Comparison of ENCODE assay signal across 8 mouse cellular contexts in genomic region chr1:171250680-171251593, GRCm38 (mm10). TPM values are rescaled to one million over a fixed set of nuclear protein-coding genes. Genes with fewer than 3 reads are reported as not detected.
DNase-seq lines count a peak whose midpoint lies in the region; ATAC-seq and TF ChIP-seq lines count a peak whose summit lies in the region.

Ndufs2 (minus strand) TSS chr1:171251388.

- H3K9ac ChIP-seq in MEL (ENCODE audit: control insufficient read depth, low read depth, low read length, poor library complexity, severe bottlenecking), result no peak within 1 kb of the TSS

- H3K27ac ChIP-seq in kidney, adult 2 months (ENCODE audit: insufficient read depth, low read depth, low read length), result no peak within 1 kb of the TSS
- no peak within 1 kb of the TSS for H3K27ac ChIP-seq in MEL (ENCODE audit: control insufficient read depth, low read depth, low read length)
- peak within 1 kb of the TSS; percentile 91 for H3K27ac ChIP-seq in limb, embryonic 10.5 days

- WGBS in kidney, adult 2 months, result 22% methylated on average over 26 of the region's 26 CpGs
- WGBS in limb, embryonic 10.5 days, result 17% methylated on average over 26 of the region's 26 CpGs

- intact Hi-C loops in heart, postnatal 10 days (cut with DNase I), result no loop called here

- H3K79me2 ChIP-seq in MEL (ENCODE audit: control insufficient read depth, insufficient read depth, low read length, poor library complexity), result peaks cover 9% of the 10 kb centered on the region

- no peak for TF ChIP-seq RAD21 in MEL (IDR thresholded peaks at IDR 0.05; ENCODE audit: low read depth, low read length)

- H3K27me3 ChIP-seq in kidney, adult 2 months (replicated peaks; ENCODE audit: control insufficient read depth, insufficient read depth, low read length), result no peaks in the 10 kb centered on the region
- peaks cover 0 to 3% of the 10 kb centered on the region in 2 experiments; a peak in 1 of 4 replicates for H3K27me3 ChIP-seq in MEL (ENCODE audit: control insufficient read depth in 1 of 2, insufficient read depth in 2 of 2, low read length in 2 of 2)
- H3K27me3 ChIP-seq in limb, embryonic 10.5 days (ENCODE audit: low read depth, poor library complexity, severe bottlenecking), result no peaks in the 10 kb centered on the region

- peak within 1 kb of the TSS; percentile 24; the same call in 1 of the 2 replicates for H3K4me3 ChIP-seq in kidney, adult 2 months (ENCODE audit: insufficient read depth, low read depth, low read length)
- H3K4me3 ChIP-seq in MEL (ENCODE audit: control insufficient read depth in 1 of 2, insufficient read depth in 1 of 2, low read depth in 2 of 2, low read length in 2 of 2), result no peak within 1 kb of the TSS
- peak within 1 kb of the TSS; percentile 53 for H3K4me3 ChIP-seq in limb, embryonic 10.5 days

- no peak for TF ChIP-seq CTCF in kidney, adult 2 months (conservative IDR thresholded peaks at IDR 0.05; ENCODE audit: insufficient read depth, insufficient read length, low read depth, low read length)
- no peak for TF ChIP-seq CTCF in MEL (IDR thresholded peaks at IDR 0.05 in 2 of 3, conservative IDR thresholded peaks at IDR 0.05 in 1 of 3; ENCODE audit: control insufficient read depth in 1 of 3, insufficient read depth in 1 of 3, low read depth in 2 of 3, low read length in 3 of 3, poor library complexity in 1 of 3, severe bottlenecking in 1 of 3)

- no peaks in the 10 kb centered on the region for H3K9me3 ChIP-seq in MEL (replicated peaks; ENCODE audit: insufficient read depth, low read length)
- H3K9me3 ChIP-seq in limb, embryonic 10.5 days (replicated peaks), result no peaks in the 10 kb centered on the region

- H3K4me1 ChIP-seq in kidney, adult 2 months (ENCODE audit: control insufficient read depth, insufficient read depth, low read length), result peaks cover 3% of the 10 kb centered on the region; the same call in 1 of the 2 replicates
- H3K4me1 ChIP-seq in MEL (ENCODE audit: control insufficient read depth in 1 of 2, insufficient read depth in 2 of 2, low read length in 2 of 2), result peaks cover 2 to 15% of the 10 kb centered on the region in 2 experiments; a peak in 3 of 4 replicates
- peaks cover 65% of the 10 kb centered on the region for H3K4me1 ChIP-seq in limb, embryonic 10.5 days

- no peak for ATAC-seq in erythroid progenitor cell, adult 5-6 weeks (replicated peaks; ENCODE audit: low FRiP score, poor library complexity, severe bottlenecking)

- TF ChIP-seq EP300 in MEL (IDR thresholded peaks at IDR 0.05; ENCODE audit: low read depth in 1 of 2, low read length in 2 of 2), result no peak

- DNase-seq in kidney, adult 2 months, result no peak
- no peak for DNase-seq in kidney, postnatal 25 days
- DNase-seq in MEL (ENCODE audit: low read depth, low spot score), result no peak
- DNase-seq in heart, postnatal 10 days, result peak in 1 of 2 experiments; percentile 50
- DNase-seq in limb, embryonic 10.5 days (ENCODE audit: low spot score), result peak; percentile 68
- peak; percentile 50 for DNase-seq in neural tube, embryonic 10.5 days (ENCODE audit: extremely low spot score, low spot score)
- no peak for DNase-seq in yolk sac, embryonic 10.5 days (ENCODE audit: low spot score)

- no peaks in the 10 kb centered on the region for H3K36me3 ChIP-seq in kidney, adult 2 months (ENCODE audit: control insufficient read depth, insufficient read depth, low read length)
- H3K36me3 ChIP-seq in MEL (ENCODE audit: control insufficient read depth in 1 of 2, insufficient read depth in 2 of 2, low read length in 2 of 2), result peaks cover 0 to 4% of the 10 kb centered on the region in 2 experiments; a peak in 2 of 4 replicates
- peaks cover 30% of the 10 kb centered on the region for H3K36me3 ChIP-seq in limb, embryonic 10.5 days

- no peak for TF ChIP-seq POLR2A in kidney, adult 2 months (IDR thresholded peaks at IDR 0.05; ENCODE audit: low read depth, low read length)
- TF ChIP-seq POLR2A in MEL (IDR thresholded peaks at IDR 0.05; ENCODE audit: control insufficient read depth in 1 of 2, insufficient read depth in 1 of 2, low read depth in 1 of 2, low read length in 2 of 2, poor library complexity in 1 of 2), result no peak

TF ChIP-seq in MEL, 35 proteins besides CTCF, POLR2A, EP300 and RAD21:
- TF ChIP-seq MEF2A (IDR thresholded peaks at IDR 0.05; ENCODE audit: extremely low read depth, insufficient replicate concordance, low read depth, low read length, poor library complexity, severe bottlenecking) (no peak), SMC3 (IDR thresholded peaks at IDR 0.05; ENCODE audit: low read depth, low read length) (no peak), ETS1 (IDR thresholded peaks at IDR 0.05; ENCODE audit: low read depth, low read length) (no peak), E2F4 (IDR thresholded peaks at IDR 0.05; ENCODE audit: borderline replicate concordance, low read depth, low read length) (no peak), MXI1 (IDR thresholded peaks at IDR 0.05; ENCODE audit: low read depth, low read length) (no peak), GABPA (IDR thresholded peaks at IDR 0.05; ENCODE audit: low read depth, low read length) (no peak), MYB (IDR thresholded peaks at IDR 0.05; ENCODE audit: low read depth, low read length) (no peak), SIN3A (IDR thresholded peaks at IDR 0.05; ENCODE audit: low read length) (no peak), CHD2 (IDR thresholded peaks at IDR 0.05; ENCODE audit: low read length) (no peak), USF2 (IDR thresholded peaks at IDR 0.05; ENCODE audit: borderline replicate concordance in 1 of 2, insufficient read depth in 1 of 2, low read depth in 1 of 2, low read length in 2 of 2) (no peak), KAT2A (conservative IDR thresholded peaks at IDR 0.05; ENCODE audit: low read depth, low read length) (no peak), ZMIZ1 (IDR thresholded peaks at IDR 0.05; ENCODE audit: low read depth, low read length) (no peak), NRF1 (IDR thresholded peaks at IDR 0.05; ENCODE audit: insufficient read depth, low read depth, low read length, poor library complexity, severe bottlenecking) (no peak), USF1 (IDR thresholded peaks at IDR 0.05; ENCODE audit: low read depth, low read length) (no peak), BHLHE40 (IDR thresholded peaks at IDR 0.05; ENCODE audit: borderline replicate concordance, low read depth, low read length) (no peak)
TF ChIP-seq in MEL: peak in this region for 0.

RNA-seq across cellular contexts. Expression of gene Ndufs2, which starts in this region (rescaled TPM):
- polyA plus RNA-seq in kidney, adult 2 months (2012; rRNA removed), result 374 and 559 TPM in 2 replicates
- 164 and 169 TPM in 2 replicates for total RNA-seq in MEL (2012; rRNA removed)
- polyA plus RNA-seq in MEL (2012; ENCODE audit: insufficient read depth in 1 of 2, insufficient read length in 2 of 2, low read depth in 1 of 2, low replicate concordance in 2 of 2, missing spikeins in 1 of 2), result 100 to 1,000 TPM; 292 to 415 TPM
- 86.5 and 106 TPM in 2 replicates for total RNA-seq in erythroid progenitor cell, adult 5-6 weeks (2015; ENCODE audit: low replicate concordance)
- 40.8 and 73.3 TPM in 2 replicates for total RNA-seq in erythroid progenitor cell, adult 5-6 weeks (2017; ENCODE audit: low replicate concordance)
- total RNA-seq in heart, postnatal 10 days (2021), result 1,000 to 10,000 TPM; 1,054 to 1,076 TPM
- 308 and 312 TPM in 2 replicates for polyA plus RNA-seq in limb, embryonic 10.5 days (2016; fragmentation: Nextera tagmentation; extraction: Ambion mirVana)

Comparison
In these comparisons a context has a peak if more than half of its experiments do, and no peak if none do; other contexts are left out.
1. DNase-seq: peak in limb, embryonic 10.5 days (single experiment) and neural tube, embryonic 10.5 days (single experiment); none in kidney, adult 2 months (single experiment), kidney, postnatal 25 days (0 of 2), MEL (single experiment) and yolk sac, embryonic 10.5 days (single experiment).
2. H3K4me3 ChIP-seq: peak in kidney, adult 2 months (single experiment) and limb, embryonic 10.5 days (single experiment); none in MEL (0 of 2).